In genomic region chr1:93013367-93013766, GRCm38 (mm10) we compare ENCODE assay signal across 26 mouse cellular contexts. TPM values are rescaled to one million over a fixed set of nuclear protein-coding genes. Genes with fewer than 3 reads are reported as not detected.
DNase-seq lines count a peak whose midpoint lies in the region; ATAC-seq and TF ChIP-seq lines count a peak whose summit lies in the region.
"Had no signal": no experiment of that assay in that cellular context is flagged by ENCODE, and none has a peak within 500 bp of the region (broad histone marks: within the 10 kb centered on the region; RNA-seq: fewer than 3 reads in every experiment).

No protein-coding gene starts in this region.

- no peaks in the 10 kb centered on the region for H3K9me3 ChIP-seq in CH12.LX (replicated peaks; ENCODE audit: low read length)
- H3K9me3 ChIP-seq: G1E had no signal

- TF ChIP-seq EP300 in CH12.LX (IDR thresholded peaks at IDR 0.05; ENCODE audit: low read length): peak; percentile 48; the same call in 1 of the 2 replicates

- H3K79me2 ChIP-seq in CH12.LX (replicated peaks; ENCODE audit: control insufficient read depth, extremely low read depth, insufficient read depth, poor library complexity, severe bottlenecking): no peaks in the 10 kb centered on the region

- peaks cover 23 to 62% of the 10 kb centered on the region in 2 experiments for H3K4me1 ChIP-seq in CH12.LX (ENCODE audit: control insufficient read depth in 1 of 2, insufficient read depth in 2 of 2)

- no peak overlapping the region for H3K9ac ChIP-seq in CH12.LX (ENCODE audit: insufficient read depth, low read depth)

- DNase-seq in A20 (ENCODE audit: low read depth, low spot score): peak; percentile 49
- no peak for DNase-seq in CH12.LX (ENCODE audit: extremely low read depth)
- no peak for DNase-seq in lung, postnatal 25 days (ENCODE audit: low spot score)
- no peak for DNase-seq in embryo, embryonic 10.5 days (ENCODE audit: low spot score)
- no peak for DNase-seq in lung, postnatal 10 days
- DNase-seq: adrenal gland, adult 2 months; adrenal gland, adult 8-10 months; adrenal gland, postnatal 10 days; adrenal gland, postnatal 14 days; adrenal gland, postnatal 25 days; adrenal gland, postnatal 36 days; B cell, adult 2 months; cerebellum, adult 11 months; cerebellum, adult 11-12 months; cerebellum, adult 18-20 months; cerebellum, adult 2 months; cerebellum, adult 8-10 months had no signal

- TF ChIP-seq POLR2A in CH12.LX (IDR thresholded peaks at IDR 0.05; ENCODE audit: low read depth, low read length): no peak

- H3K4me3 ChIP-seq in CH12.LX (replicated peaks in 1 of 3; ENCODE audit: low read depth in 2 of 3, low read length in 2 of 3, poor library complexity in 1 of 3): no peak overlapping the region

- H3K36me3 ChIP-seq in CH12.LX (replicated peaks in 1 of 2; ENCODE audit: control insufficient read depth in 1 of 2, insufficient read depth in 1 of 2, low read length in 1 of 2): no peaks in the 10 kb centered on the region
- H3K36me3 ChIP-seq: G1E had no signal

- no peak for TF ChIP-seq RAD21 in CH12.LX (IDR thresholded peaks at IDR 0.05; ENCODE audit: low read depth, low read length)

- no peak for TF ChIP-seq CTCF in CH12.LX (conservative IDR thresholded peaks at IDR 0.05 in 1 of 2, IDR thresholded peaks at IDR 0.05 in 1 of 2; ENCODE audit: low read depth in 2 of 2, low read length in 2 of 2)

- H3K27ac ChIP-seq in CH12.LX (ENCODE audit: insufficient read depth, low read depth): no peak overlapping the region

- peaks cover 2% of the 10 kb centered on the region for H3K27me3 ChIP-seq in CH12.LX (replicated peaks)

- in situ Hi-C loops in CH12.LX (cut with MboI; ENCODE audit: low pct_ligation_motif_present, low pct_unique_long_range_greater_than_20kb, low sequenced_read_pairs): loop anchor here (5.0 kb wide), 2 partner anchors 56 to 69 kb away; no protein-coding TSS in a partner anchor

- ATAC-seq in granulocyte monocyte progenitor cell, adult 5-6 weeks (replicated peaks; ENCODE audit: poor library complexity, severe bottlenecking): 0 out of 2 replicates have a peak, but pooled peaks have one; percentile 26
- ATAC-seq: activated CD4-positive, CD25-positive, alpha-beta regulatory T cell, adult 4 months; CD4-positive, CD25-positive, alpha-beta regulatory T cell, adult 4 months; Patski had no signal

- dilution Hi-C loops in CH12.LX (cut with MboI; ENCODE audit: extremely low pct_ligation_motif_present, extremely low pct_unique_long_range_greater_than_20kb, low sequenced_read_pairs): no loop called here

- no peak overlapping the region for H3K4me2 ChIP-seq in CH12.LX (ENCODE audit: insufficient read depth, low read depth, poor library complexity, severe bottlenecking)

TF ChIP-seq in CH12.LX, 34 proteins besides CTCF, POLR2A, EP300 and RAD21:
- TF ChIP-seq SMC3 (IDR thresholded peaks at IDR 0.05; ENCODE audit: low read depth, low read length): no peak
- peak; percentile 76 for TF ChIP-seq ZNF384 (IDR thresholded peaks at IDR 0.05; ENCODE audit: low read depth, low read length)
- peak; percentile 70 for TF ChIP-seq IRF4 (IDR thresholded peaks at IDR 0.05; ENCODE audit: low read depth, low read length)
- no peak for TF ChIP-seq MAZ (IDR thresholded peaks at IDR 0.05; ENCODE audit: low read depth, low read length)
- TF ChIP-seq USF2 (conservative IDR thresholded peaks at IDR 0.05; ENCODE audit: low read depth, low read length): no peak
TF ChIP-seq in CH12.LX: peak in this region for 2.

RNA-seq across cellular contexts. Expression of gene Aqp12, which starts 7.2 kb away (rescaled TPM):
- total RNA-seq in CH12.LX (2012; rRNA removed) (not detected in 2 replicates), CH12.LX (2014; rRNA removed) (not detected in 2 replicates)
- polyA plus RNA-seq in CH12.LX (2012; ENCODE audit: insufficient read length, low read depth): not detected in 2 replicates
- total RNA-seq in granulocyte monocyte progenitor cell, adult 5-6 weeks (2014; fragmentation: Nextera tagmentation): not detected in 2 replicates
- total RNA-seq in granulocyte monocyte progenitor cell, adult 5-6 weeks (2017): not detected in 2 replicates
- total RNA-seq: adrenal gland, postnatal 14 days; adrenal gland, postnatal 25 days; adrenal gland, postnatal 36 days; ES-E14; G1E; MEL had no signal
- polyA plus RNA-seq: activated CD4-positive, CD25-positive, alpha-beta regulatory T cell, adult 4 months; adrenal gland, adult 2 months; brain, embryonic 14.5 days; C2C12; CD4-positive, CD25-positive, alpha-beta regulatory T cell, adult 4 months; cerebellum, adult 2 months; G1E; Patski had no signal
